Mouse (Mus musculus) thymus, adult 2 months (tissue): ENCODE data around the gene Ccdc146.

Experiments
- CTCF ChIP-seq: fragments of 200-500 bp; IDR thresholded peaks from 2 replicates; pipeline ENCODE4 v1.5.1; 2012; ENCODE audit warnings: mild to moderate bottlenecking, control low read depth, low read length, moderate library complexity, borderline replicate concordance; ENCODE audit not compliant: control insufficient read depth, poor library complexity, insufficient read depth; ENCODE audit errors: extremely low read depth
- POLR2A ChIP-seq: fragments of 200-500 bp; IDR thresholded peaks from 2 replicates; pipeline ENCODE4 v1.6.1; 2012; ENCODE audit warnings: mild to moderate bottlenecking, low read length, control low read depth, moderate library complexity; ENCODE audit not compliant: control insufficient read depth, poor library complexity, insufficient read depth; ENCODE audit errors: extremely low read depth

GRCm38 (mm10) chr5:21378397-21378796, 46.1 kb downstream of the Ccdc146 start:
- TF ChIP-seq POLR2A (no peak), CTCF (no peak)
